Mouse (Mus musculus): Measurements from ENCODE around the gene Slc7a1. TPM values are rescaled to one million over a fixed set of nuclear protein-coding genes. Genes with fewer than 3 reads are reported as not detected.

Slc7a1 gene
- polyA plus RNA-seq, 1 experiment from 2014 or later, result 26.9 TPM

GRCm38 (mm10) chr5:148377439-148378231 lies 22.1 kb downstream of the Slc7a1 start:
- Histone ChIP-seq H3K27ac (no peak overlapping the region), H3K4me1 (replicated peaks) (no peaks in the 10 kb centered on the region), H3K4me3 (replicated peaks) (no peak overlapping the region), H3K9me3 (no peaks in the 10 kb centered on the region), H3K9ac (replicated peaks) (no peak overlapping the region), H3K4me2 (replicated peaks) (no peak overlapping the region), H3K36me3 (no peaks in the 10 kb centered on the region), H3K27me3 (no peaks in the 10 kb centered on the region)
- ATAC-seq, result no peak
- WGBS, result 90% methylated on average over 17 of the region's 17 CpGs

DNA sequence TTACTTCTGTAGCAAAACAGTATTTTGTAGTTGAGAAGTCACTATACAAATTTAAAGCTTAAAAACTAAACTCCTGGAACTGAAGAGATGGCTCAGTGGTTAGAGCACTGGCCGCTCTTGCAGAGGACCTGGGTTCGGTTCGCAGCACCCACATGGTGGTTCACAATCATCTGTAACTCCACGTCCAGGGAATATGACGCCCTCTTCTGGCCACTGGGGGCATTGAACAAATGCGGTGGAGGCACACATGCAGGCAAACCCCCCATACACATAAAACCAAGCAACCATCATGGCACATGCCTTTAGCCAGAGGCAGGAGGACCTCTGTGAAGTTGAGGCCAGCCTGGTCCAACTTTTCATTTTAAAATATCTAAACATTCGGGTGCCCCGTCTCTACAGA lies 23.3 kb downstream of the Slc7a1 start:
- H3K27ac ChIP-seq, result no peak overlapping the region
- ATAC-seq, result no peak
- no peak overlapping the region for H3K9ac ChIP-seq (replicated peaks)
- H3K27me3 ChIP-seq, result no peaks in the 10 kb centered on the region
- no peak overlapping the region for H3K4me3 ChIP-seq (replicated peaks)
- no peaks in the 10 kb centered on the region for H3K4me1 ChIP-seq (replicated peaks)
- H3K4me2 ChIP-seq (replicated peaks), result no peak overlapping the region
- H3K36me3 ChIP-seq, result no peaks in the 10 kb centered on the region
- no peaks in the 10 kb centered on the region for H3K9me3 ChIP-seq
- WGBS, result 93% methylated on average over 8 of the region's 8 CpGs

GRCm38 (mm10) chr5:148375480-148375879 lies 24.2 kb downstream of the Slc7a1 start:
- Histone ChIP-seq H3K27me3 (no peaks in the 10 kb centered on the region), H3K4me3 (replicated peaks) (no peak overlapping the region), H3K4me1 (replicated peaks) (no peaks in the 10 kb centered on the region), H3K36me3 (no peaks in the 10 kb centered on the region), H3K4me2 (replicated peaks) (no peak overlapping the region), H3K27ac (no peak overlapping the region), H3K9me3 (no peaks in the 10 kb centered on the region), H3K9ac (replicated peaks) (no peak overlapping the region)
- ATAC-seq, result no peak
- 80% methylated on average over 12 of the region's 12 CpGs for WGBS

DNA sequence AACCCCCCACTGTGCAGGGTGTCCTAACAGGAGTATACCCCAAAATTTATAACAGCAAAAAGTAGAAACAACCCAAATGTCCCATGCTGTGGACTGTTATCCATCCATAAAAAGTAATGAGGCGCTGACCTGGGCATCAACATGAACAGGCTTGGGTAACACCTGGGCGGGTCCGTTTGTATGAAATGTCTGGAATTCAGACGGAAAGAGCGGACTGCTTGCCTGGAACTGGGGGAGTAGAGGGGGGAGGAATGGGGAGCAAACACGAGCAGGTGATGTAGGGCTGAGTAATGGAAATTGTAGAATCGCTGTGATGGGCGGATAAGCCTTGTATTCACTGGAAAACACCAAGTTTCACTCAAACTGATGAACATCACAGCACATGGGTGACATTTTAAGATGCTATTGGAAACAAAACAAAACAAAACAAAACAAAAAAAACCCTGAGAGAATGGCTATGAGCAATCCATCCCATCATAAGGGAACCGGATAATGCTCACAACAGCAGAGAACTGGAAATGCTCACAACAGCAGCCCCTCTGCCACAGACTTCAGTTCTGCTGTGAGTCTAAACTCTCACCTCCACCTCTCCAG lies 26.5 kb downstream of the Slc7a1 start:
- Histone ChIP-seq H3K9me3 (no peaks in the 10 kb centered on the region), H3K4me1 (replicated peaks) (no peaks in the 10 kb centered on the region), H3K4me3 (replicated peaks) (no peak overlapping the region), H3K27ac (no peak overlapping the region), H3K4me2 (replicated peaks) (no peak overlapping the region), H3K36me3 (no peaks in the 10 kb centered on the region), H3K27me3 (no peaks in the 10 kb centered on the region), H3K9ac (replicated peaks) (no peak overlapping the region)
- no peak for ATAC-seq
- 94% methylated on average over 9 of the region's 9 CpGs for whole genome bisulfite sequencing

DNA sequence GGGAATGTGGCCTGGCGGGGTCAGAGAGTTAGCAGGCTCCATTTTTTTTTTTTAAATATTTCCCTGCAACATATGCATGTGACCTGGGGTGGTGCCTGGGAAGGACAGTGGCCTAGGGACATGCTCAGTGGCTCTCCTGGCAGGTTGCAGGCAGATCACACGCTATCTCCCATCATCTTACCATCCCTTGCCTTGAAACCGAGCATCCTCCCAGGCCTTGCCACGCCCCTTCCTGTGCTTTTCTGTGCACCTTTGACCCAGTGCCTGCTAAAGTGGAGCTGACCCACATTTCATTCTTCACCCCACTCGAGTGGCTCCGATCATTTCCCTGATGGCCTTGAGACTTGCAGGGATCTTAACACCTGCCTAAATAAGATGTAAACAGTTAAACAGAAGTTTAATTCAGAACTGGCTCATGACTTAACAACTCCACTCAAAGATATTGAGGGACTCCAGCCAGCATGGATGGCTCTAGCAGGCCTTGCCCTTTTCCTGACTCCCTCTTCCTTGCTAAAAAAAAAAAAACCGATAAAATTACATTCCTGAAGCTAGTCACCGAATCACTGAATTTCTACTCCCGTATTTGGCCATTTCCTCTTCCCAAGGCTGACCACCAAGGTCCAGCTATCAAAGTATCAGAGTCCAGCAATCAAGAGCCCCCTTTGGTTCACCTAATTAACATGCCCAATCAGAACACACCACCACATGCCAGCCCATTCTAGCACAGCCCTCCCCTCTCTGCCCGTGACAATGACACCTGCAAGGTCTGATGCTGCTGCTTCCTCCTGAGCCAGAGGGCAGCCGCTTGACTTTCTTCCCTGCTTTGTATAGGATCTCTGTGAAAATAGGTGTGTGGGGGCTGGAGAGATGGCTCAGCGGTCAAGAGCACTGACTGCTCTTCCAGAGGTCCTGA lies 27.4 kb downstream of the Slc7a1 start:
- Histone ChIP-seq H3K27ac (no peak overlapping the region), H3K4me3 (replicated peaks) (no peak overlapping the region), H3K4me1 (replicated peaks) (no peaks in the 10 kb centered on the region), H3K9ac (replicated peaks) (no peak overlapping the region), H3K27me3 (no peaks in the 10 kb centered on the region), H3K9me3 (no peaks in the 10 kb centered on the region), H3K4me2 (replicated peaks) (no peak overlapping the region), H3K36me3 (no peaks in the 10 kb centered on the region)
- ATAC-seq, result no peak
- 93% methylated on average over 12 of the region's 12 CpGs for WGBS

GRCm38 (mm10) chr5:148371375-148371774 lies 28.3 kb downstream of the Slc7a1 start:
- Histone ChIP-seq H3K9me3 (no peaks in the 10 kb centered on the region), H3K4me3 (replicated peaks) (no peak overlapping the region), H3K9ac (replicated peaks) (no peak overlapping the region), H3K36me3 (no peaks in the 10 kb centered on the region), H3K27me3 (no peaks in the 10 kb centered on the region), H3K27ac (no peak overlapping the region), H3K4me1 (replicated peaks) (no peaks in the 10 kb centered on the region), H3K4me2 (replicated peaks) (no peak overlapping the region)
- ATAC-seq, result no peak
- WGBS, result 96% methylated on average over 9 of the region's 9 CpGs

DNA sequence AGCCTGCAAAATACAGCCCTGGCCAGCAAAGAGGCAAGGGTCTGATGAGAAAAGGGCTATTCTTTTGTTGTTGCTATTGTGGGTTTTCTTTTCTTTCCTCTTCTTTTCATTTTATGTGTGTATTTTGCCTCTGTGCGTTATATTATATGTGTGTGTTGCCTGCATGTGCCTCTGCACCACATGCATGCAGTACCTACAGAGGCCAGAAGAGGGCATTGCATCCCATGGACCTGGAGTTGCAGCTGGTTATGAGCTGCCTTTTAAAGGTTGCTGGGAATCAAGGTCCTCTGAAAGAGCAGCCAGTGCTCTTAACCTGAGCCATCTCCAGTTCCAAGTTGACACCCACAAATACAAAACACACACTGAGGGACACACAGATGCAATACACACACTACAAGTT lies 29.1 kb downstream of the Slc7a1 start:
- Histone ChIP-seq H3K4me3 (replicated peaks) (no peak overlapping the region), H3K9me3 (no peaks in the 10 kb centered on the region), H3K4me2 (replicated peaks) (no peak overlapping the region), H3K36me3 (no peaks in the 10 kb centered on the region), H3K27ac (no peak overlapping the region), H3K4me1 (replicated peaks) (no peaks in the 10 kb centered on the region), H3K27me3 (no peaks in the 10 kb centered on the region), H3K9ac (replicated peaks) (no peak overlapping the region)
- ATAC-seq, result no peak
- WGBS, result 95% methylated on average over 1 of the region's 1 CpGs

GRCm38 (mm10) chr5:148369178-148369577 lies 30.5 kb downstream of the Slc7a1 start:
- no peaks in the 10 kb centered on the region for H3K4me1 ChIP-seq (replicated peaks)
- no peak for ATAC-seq
- no peak overlapping the region for H3K9ac ChIP-seq (replicated peaks)
- WGBS, result 92% methylated on average over 3 of the region's 3 CpGs
- H3K36me3 ChIP-seq, result no peaks in the 10 kb centered on the region
- no peaks in the 10 kb centered on the region for H3K27me3 ChIP-seq
- no peaks in the 10 kb centered on the region for H3K9me3 ChIP-seq
- H3K27ac ChIP-seq, result no peak overlapping the region
- H3K4me3 ChIP-seq (replicated peaks), result no peak overlapping the region
- no peak overlapping the region for H3K4me2 ChIP-seq (replicated peaks)

DNA sequence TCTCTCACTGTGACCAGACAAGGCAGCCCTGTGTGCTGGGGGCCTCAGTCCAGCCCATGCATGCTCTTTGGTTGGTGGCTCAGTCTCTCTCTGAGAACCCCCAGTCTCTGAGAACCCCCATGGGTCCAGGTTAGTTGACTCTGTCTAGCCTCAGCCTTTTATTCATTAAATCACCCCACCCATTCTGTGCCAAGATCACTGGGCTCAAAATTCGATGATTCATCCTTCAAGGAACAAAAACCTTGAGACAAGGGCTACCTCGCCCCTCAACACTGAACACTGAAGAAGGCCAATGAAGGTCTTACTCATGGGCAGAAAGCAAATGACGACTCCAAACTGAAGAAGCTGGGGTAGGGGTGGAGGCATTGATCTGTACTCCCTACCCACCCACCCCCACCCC lies 31.9 kb downstream of the Slc7a1 start:
- ATAC-seq, result no peak
- Histone ChIP-seq H3K4me2 (replicated peaks) (no peak overlapping the region), H3K9ac (replicated peaks) (no peak overlapping the region), H3K27me3 (no peaks in the 10 kb centered on the region), H3K9me3 (no peaks in the 10 kb centered on the region), H3K4me3 (replicated peaks) (no peak overlapping the region), H3K27ac (no peak overlapping the region), H3K4me1 (replicated peaks) (peaks cover 5% of the 10 kb centered on the region; the same call in 1 of the 2 replicates), H3K36me3 (no peaks in the 10 kb centered on the region)
- 91% methylated on average over 3 of the region's 3 CpGs for WGBS

DNA sequence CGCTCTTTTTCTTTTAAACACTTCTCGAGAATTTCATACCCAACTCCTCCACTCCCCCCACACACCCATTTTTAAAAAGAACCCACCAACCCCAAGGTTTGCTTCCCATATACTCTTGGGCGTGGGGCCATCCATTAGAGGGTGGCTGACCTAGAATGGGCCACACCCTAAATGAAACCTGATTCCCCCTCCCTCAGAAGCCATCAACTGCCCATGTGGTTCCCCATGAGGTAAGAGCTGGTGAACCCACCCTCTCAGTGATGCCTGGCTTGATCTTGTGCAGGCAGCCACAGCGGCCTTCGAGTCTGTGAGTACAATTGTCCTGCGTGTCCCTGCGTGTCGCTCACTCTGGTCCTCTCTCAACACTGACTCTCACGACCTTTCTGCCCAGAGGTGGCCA lies 33.2 kb downstream of the Slc7a1 start:
- Histone ChIP-seq H3K27me3 (no peaks in the 10 kb centered on the region), H3K4me3 (replicated peaks) (no peak overlapping the region), H3K36me3 (no peaks in the 10 kb centered on the region), H3K4me1 (replicated peaks) (peaks cover 7% of the 10 kb centered on the region; the same call in 1 of the 2 replicates), H3K9ac (replicated peaks) (no peak overlapping the region), H3K27ac (no peak overlapping the region), H3K4me2 (replicated peaks) (no peak overlapping the region), H3K9me3 (no peaks in the 10 kb centered on the region)
- WGBS, result 92% methylated on average over 9 of the region's 9 CpGs
- no peak for ATAC-seq

DNA sequence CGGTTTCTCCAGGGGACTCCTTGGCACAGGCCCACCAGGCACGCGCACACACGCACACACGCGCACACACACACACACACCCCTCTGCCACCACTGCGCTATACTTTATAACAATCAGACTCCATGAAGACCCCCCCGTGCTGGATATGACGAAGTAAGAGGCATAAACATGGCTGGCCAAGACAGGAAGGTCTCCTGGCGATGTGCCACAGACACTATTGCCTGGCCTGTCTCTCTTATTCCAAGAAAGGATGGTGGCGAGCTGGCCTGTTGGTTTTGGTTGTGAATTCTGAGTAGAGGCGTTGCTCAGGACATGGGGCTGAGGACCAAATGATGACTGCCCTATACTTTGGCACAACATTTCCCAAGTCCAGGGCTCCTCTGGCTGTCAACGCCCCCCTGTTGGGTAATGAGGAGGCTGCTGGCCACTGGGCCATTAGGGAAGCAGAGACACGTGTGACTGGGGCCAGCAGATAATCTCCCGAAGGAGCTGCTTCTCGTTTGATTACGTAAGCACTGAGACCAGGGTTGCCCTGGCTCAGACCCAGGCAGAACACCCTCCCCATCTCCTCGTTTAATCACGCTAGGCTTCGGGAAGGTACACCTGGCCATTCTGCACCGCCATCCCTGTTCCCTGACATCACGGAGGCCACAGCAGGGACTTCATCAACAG lies 36.1 kb downstream of the Slc7a1 start:
- Histone ChIP-seq H3K4me1 (replicated peaks) (peaks cover 13% of the 10 kb centered on the region; the same call in 1 of the 2 replicates), H3K9ac (replicated peaks) (no peak overlapping the region), H3K9me3 (no peaks in the 10 kb centered on the region), H3K27ac (no peak overlapping the region), H3K4me2 (replicated peaks) (no peak overlapping the region), H3K36me3 (no peaks in the 10 kb centered on the region), H3K4me3 (replicated peaks) (no peak overlapping the region), H3K27me3 (no peaks in the 10 kb centered on the region)
- 85% methylated on average over 22 of the region's 22 CpGs for WGBS
- ATAC-seq, result 0 out of 2 replicates have a peak, but pooled peaks have one; percentile 14
